Mouse (Mus musculus) brown adipose tissue, adult 24 weeks (tissue): ENCODE results near the gene Gm42669. TPM values are rescaled to one million over a fixed set of nuclear protein-coding genes. Genes with fewer than 3 reads are reported as not detected.

Experiments
- H3K27ac ChIP-seq: fragments of 200-500 bp; replicated peaks from 2 replicates; pipeline ENCODE4 v1.5.1; 2012; ENCODE audit warnings: low read depth, mild to moderate bottlenecking, low read length
- H3K4me1 ChIP-seq: fragments of 200-500 bp; 2 replicates; pipeline ENCODE4 v1.6.1; 2012; ENCODE audit warnings: low read length, mixed read lengths; ENCODE audit not compliant: control insufficient read depth, insufficient read depth, insufficient read length
- H3K4me3 ChIP-seq: fragments of 200-500 bp; 2 replicates; pipeline ENCODE4 v1.5.1; 2012; ENCODE audit warnings: low read depth, mild to moderate bottlenecking, low read length, moderate library complexity; ENCODE audit not compliant: insufficient read depth
- polyA plus RNA-seq: library from polyadenylated mRNA; stranded (reverse); fragments of >200 nt; gene quantifications from 2 replicates; pipeline ENCODE4 v1.2.4, GENCODE M21; 2012; ENCODE audit not compliant: missing spikeins, insufficient read depth, insufficient read length

The Gm42669 gene
- polyA plus RNA-seq, 1 experiment, result not detected

GRCm38 (mm10) chr5:107548444-107548843, 41.0 kb downstream of the Gm42669 start:
- H3K27ac ChIP-seq, result no peak overlapping the region
- no peak overlapping the region for H3K4me3 ChIP-seq
- no peaks in the 10 kb centered on the region for H3K4me1 ChIP-seq

- Histone ChIP-seq H3K27ac (no peak overlapping the region), H3K4me1 (no peaks in the 10 kb centered on the region), H3K4me3 (no peak overlapping the region)
These were observed 46.9 kb downstream of the Gm42669 start for GRCm38 (mm10) chr5:107554336-107554735.

GRCm38 (mm10) chr5:107556969-107557368, 49.5 kb downstream of the Gm42669 start:
- H3K4me3 ChIP-seq, result no peak overlapping the region
- no peaks in the 10 kb centered on the region for H3K4me1 ChIP-seq
- H3K27ac ChIP-seq, result no peak overlapping the region

- H3K27ac ChIP-seq, result no peak overlapping the region
- H3K4me1 ChIP-seq, result no peaks in the 10 kb centered on the region
- no peak overlapping the region for H3K4me3 ChIP-seq
These were observed 61.7 kb downstream of the Gm42669 start for GRCm38 (mm10) chr5:107569148-107569547.

- peak within 1 kb of the TSS; percentile 81 for H3K27ac ChIP-seq
- 0 out of 2 replicates have a peak, but pooled peaks cover 3% of the 10 kb centered on the region for H3K4me1 ChIP-seq
- peak within 1 kb of the TSS; percentile 99 for H3K4me3 ChIP-seq
These were observed 90.1 kb downstream of the Gm42669 start, which contains the start of the genes Rpap2 and Glmn for GRCm38 (mm10) chr5:107597301-107598077. Gene Rpap2 (plus strand): TSS chr5:107597373. Gene Glmn (minus strand): TSS chr5:107597888.

GRCm38 (mm10) chr5:107598380-107598779, 91.0 kb downstream of the Gm42669 start:
- no peak overlapping the region for H3K27ac ChIP-seq
- 0 out of 2 replicates have a peak, but pooled peaks cover 3% of the 10 kb centered on the region for H3K4me1 ChIP-seq
- no peak overlapping the region; the same call in 1 of the 2 replicates for H3K4me3 ChIP-seq

GRCm38 (mm10) chr5:107611224-107611623, 103.8 kb downstream of the Gm42669 start:
- Histone ChIP-seq H3K27ac (no peak overlapping the region), H3K4me3 (no peak overlapping the region), H3K4me1 (no peaks in the 10 kb centered on the region)

GRCm38 (mm10) chr5:107617986-107618385, 110.6 kb downstream of the Gm42669 start:
- Histone ChIP-seq H3K27ac (no peak overlapping the region), H3K4me1 (no peaks in the 10 kb centered on the region), H3K4me3 (no peak overlapping the region)

GRCm38 (mm10) chr5:107621327-107621726, 113.9 kb downstream of the Gm42669 start:
- Histone ChIP-seq H3K4me3 (no peak overlapping the region), H3K4me1 (no peaks in the 10 kb centered on the region), H3K27ac (no peak overlapping the region)

Other genes starting within 250 kb of the Gm42669 start
- 27.0 and 33.8 TPM in 2 replicates for gene Tgfbr3, start 218.0 kb upstream of the Gm42669 start, polyA plus RNA-seq
- 2.4 and 3.6 TPM in 2 replicates for gene Brdt, start 176.5 kb upstream of the Gm42669 start, polyA plus RNA-seq
- gene Ephx4, start 104.9 kb upstream of the Gm42669 start, polyA plus RNA-seq, result not detected in 2 replicates
- gene Lpcat2b, start 76.1 kb upstream of the Gm42669 start, polyA plus RNA-seq, result not detected in 2 replicates
- 2.5 and 3.8 TPM in 2 replicates for gene Btbd8, start 69.6 kb upstream of the Gm42669 start, polyA plus RNA-seq
- not detected in 2 replicates for gene 1700028K03Rik, start 27.1 kb downstream of the Gm42669 start, polyA plus RNA-seq
- 11.4 and 15.0 TPM in 2 replicates for gene Rpap2, start 89.8 kb downstream of the Gm42669 start, polyA plus RNA-seq
- 6.3 and 11.4 TPM in 2 replicates for gene Glmn, start 90.3 kb downstream of the Gm42669 start, polyA plus RNA-seq
- not detected in 2 replicates for gene Gfi1, start 218.4 kb downstream of the Gm42669 start, polyA plus RNA-seq